ENCODE assay signal across 8 mouse cellular contexts in genomic region chr1:60667873-60668616, GRCm38 (mm10). TPM values are rescaled to one million over a fixed set of nuclear protein-coding genes. Genes with fewer than 3 reads are reported as not detected.
DNase-seq lines count a peak whose midpoint lies in the region; ATAC-seq and TF ChIP-seq lines count a peak whose summit lies in the region.

No protein-coding gene starts in this region.

- no peak for TF ChIP-seq CTCF in heart, adult 2 months (IDR thresholded peaks at IDR 0.05)
- no peak for TF ChIP-seq CTCF in thymus, adult 2 months (IDR thresholded peaks at IDR 0.05; ENCODE audit: borderline replicate concordance, control insufficient read depth, extremely low read depth, insufficient read depth, low read length, poor library complexity)

- peak; percentile 63 to 72 for DNase-seq in heart, adult 2 months
- no peak for DNase-seq in heart, embryonic 10.5 days (ENCODE audit: low spot score)
- DNase-seq in layer of hippocampus, postnatal 36 days, result peak; percentile 13 to 32
- DNase-seq in thymus, adult 2 months, result no peak

- peak overlapping the region; percentile 39 for H3K4me3 ChIP-seq in heart, adult 2 months
- H3K4me3 ChIP-seq in heart, embryonic 10.5 days, result no peak overlapping the region
- no peak overlapping the region for H3K4me3 ChIP-seq in forebrain, embryonic 12.5 days (replicated peaks)
- H3K4me3 ChIP-seq in hindbrain, embryonic 13.5 days, result no peak overlapping the region
- no peak overlapping the region for H3K4me3 ChIP-seq in midbrain, embryonic 15.5 days
- H3K4me3 ChIP-seq in thymus, adult 2 months (ENCODE audit: control insufficient read depth, insufficient read depth, low read length), result no peak overlapping the region

- TF ChIP-seq EP300 in heart, adult 2 months (IDR thresholded peaks at IDR 0.05; ENCODE audit: insufficient read depth, low read depth, low read length), result peak; percentile 71

- H3K27ac ChIP-seq in heart, adult 2 months, result peak overlapping the region; percentile 64
- H3K27ac ChIP-seq in heart, embryonic 10.5 days, result no peak overlapping the region
- 0 out of 2 replicates have a peak overlapping the region, but pooled peaks have one; percentile 26 for H3K27ac ChIP-seq in forebrain, embryonic 12.5 days
- H3K27ac ChIP-seq in hindbrain, embryonic 13.5 days, result peak overlapping the region; percentile 73
- H3K27ac ChIP-seq in midbrain, embryonic 15.5 days, result peak overlapping the region; percentile 9; the same call in 1 of the 2 replicates
- no peak overlapping the region for H3K27ac ChIP-seq in thymus, adult 2 months (ENCODE audit: control insufficient read depth, insufficient read depth, low read length)

- H3K9ac ChIP-seq in heart, adult 2 months (ENCODE audit: low read depth, low read length), result peak overlapping the region; percentile 13
- 0 out of 2 replicates have a peak overlapping the region, but pooled peaks have one; percentile 4 for H3K9ac ChIP-seq in forebrain, embryonic 12.5 days
- H3K9ac ChIP-seq in hindbrain, embryonic 13.5 days, result peak overlapping the region; percentile 62
- no peak overlapping the region for H3K9ac ChIP-seq in midbrain, embryonic 15.5 days

- no peak for TF ChIP-seq POLR2A in heart, adult 2 months (IDR thresholded peaks at IDR 0.05; ENCODE audit: insufficient read depth, low read depth, low read length)
- no peak for TF ChIP-seq POLR2A in thymus, adult 2 months (IDR thresholded peaks at IDR 0.05; ENCODE audit: control insufficient read depth, extremely low read depth, insufficient read depth, low read length, poor library complexity)

- WGBS in heart, adult 2 months, result 31% methylated on average over 17 of the region's 17 CpGs
- WGBS in heart, embryonic 10.5 days, result 71% methylated on average over 17 of the region's 17 CpGs
- 32% methylated on average over 17 of the region's 17 CpGs for WGBS in forebrain, embryonic 12.5 days
- WGBS in hindbrain, embryonic 13.5 days, result 46% methylated on average over 17 of the region's 17 CpGs
- 37% methylated on average over 17 of the region's 17 CpGs for WGBS in midbrain, embryonic 15.5 days
- 87% methylated on average over 17 of the region's 17 CpGs for WGBS in thymus, adult 2 months

- intact Hi-C loops in heart, adult 2 months (cut with DNase I), result loop anchor here (2.0 to 5.0 kb wide), 2 partner anchors 47 to 194 kb away; no protein-coding TSS in a partner anchor

- no peaks in the 10 kb centered on the region for H3K79me2 ChIP-seq in heart, adult 2 months (replicated peaks; ENCODE audit: control insufficient read depth, insufficient read depth, low read length)

- H3K9me3 ChIP-seq in heart, embryonic 10.5 days, result no peaks in the 10 kb centered on the region
- no peaks in the 10 kb centered on the region for H3K9me3 ChIP-seq in forebrain, embryonic 12.5 days
- no peaks in the 10 kb centered on the region for H3K9me3 ChIP-seq in hindbrain, embryonic 13.5 days
- no peaks in the 10 kb centered on the region for H3K9me3 ChIP-seq in midbrain, embryonic 15.5 days

- H3K27me3 ChIP-seq in heart, adult 2 months (ENCODE audit: control insufficient read depth, insufficient read depth, low read length), result no peaks in the 10 kb centered on the region
- no peaks in the 10 kb centered on the region for H3K27me3 ChIP-seq in heart, embryonic 10.5 days (ENCODE audit: insufficient read depth, poor library complexity, severe bottlenecking)
- no peaks in the 10 kb centered on the region for H3K27me3 ChIP-seq in forebrain, embryonic 12.5 days
- H3K27me3 ChIP-seq in hindbrain, embryonic 13.5 days, result no peaks in the 10 kb centered on the region
- H3K27me3 ChIP-seq in midbrain, embryonic 15.5 days (replicated peaks), result no peaks in the 10 kb centered on the region
- no peaks in the 10 kb centered on the region for H3K27me3 ChIP-seq in thymus, adult 2 months (ENCODE audit: control insufficient read depth, insufficient read depth, low read length)

- peaks cover 4% of the 10 kb centered on the region for H3K36me3 ChIP-seq in heart, adult 2 months (ENCODE audit: control insufficient read depth, insufficient read depth, low read length)
- H3K36me3 ChIP-seq in heart, embryonic 10.5 days, result no peaks in the 10 kb centered on the region
- H3K36me3 ChIP-seq in forebrain, embryonic 12.5 days (replicated peaks), result no peaks in the 10 kb centered on the region
- H3K36me3 ChIP-seq in hindbrain, embryonic 13.5 days, result no peaks in the 10 kb centered on the region
- H3K36me3 ChIP-seq in midbrain, embryonic 15.5 days (replicated peaks), result no peaks in the 10 kb centered on the region
- no peaks in the 10 kb centered on the region for H3K36me3 ChIP-seq in thymus, adult 2 months (ENCODE audit: control insufficient read depth, insufficient read depth, low read length)

- H3K4me2 ChIP-seq in forebrain, embryonic 12.5 days, result peak overlapping the region; percentile 35
- H3K4me2 ChIP-seq in hindbrain, embryonic 13.5 days, result peak overlapping the region; percentile 34
- H3K4me2 ChIP-seq in midbrain, embryonic 15.5 days, result peak overlapping the region; percentile 16

- H3K4me1 ChIP-seq in heart, adult 2 months (ENCODE audit: control insufficient read depth, insufficient read depth, low read length), result peaks cover 5% of the 10 kb centered on the region
- 0 out of 2 replicates have a peak, but pooled peaks cover 3% of the 10 kb centered on the region for H3K4me1 ChIP-seq in heart, embryonic 10.5 days
- peaks cover 8% of the 10 kb centered on the region for H3K4me1 ChIP-seq in forebrain, embryonic 12.5 days
- peaks cover 9% of the 10 kb centered on the region for H3K4me1 ChIP-seq in hindbrain, embryonic 13.5 days (replicated peaks)
- H3K4me1 ChIP-seq in midbrain, embryonic 15.5 days, result peaks cover 4% of the 10 kb centered on the region; the same call in 1 of the 2 replicates
- no peaks in the 10 kb centered on the region for H3K4me1 ChIP-seq in thymus, adult 2 months (replicated peaks; ENCODE audit: control insufficient read depth, insufficient read depth, low read length)

- ATAC-seq in forebrain, embryonic 12.5 days (ENCODE audit: low FRiP score), result no peak
- ATAC-seq in hindbrain, embryonic 13.5 days (ENCODE audit: low FRiP score), result peak; percentile 43; the same call in 1 of the 2 replicates
- peak; percentile 62; the same call in 1 of the 2 replicates for ATAC-seq in midbrain, embryonic 15.5 days (replicated peaks)
- no peak for ATAC-seq in granulocyte monocyte progenitor cell, adult 5-6 weeks (replicated peaks; ENCODE audit: poor library complexity, severe bottlenecking)

RNA-seq across cellular contexts. Expression of gene Cd28, which starts 48.6 kb away (rescaled TPM):
- 10 to 100 TPM; 11.8 to 15.6 TPM for total RNA-seq in heart, adult 2 months (2021)
- 1.2 and 2.4 TPM in 2 replicates for polyA plus RNA-seq in heart, adult 2 months (2012; rRNA removed)
- polyA plus RNA-seq in heart, embryonic 10.5 days (2016; fragmentation: Nextera tagmentation; extraction: Ambion mirVana), result 0.16 TPM in 2 replicates
- polyA plus RNA-seq in forebrain, embryonic 12.5 days (2016; fragmentation: Nextera tagmentation; extraction: Ambion mirVana), result 0.15 TPM in 2 replicates
- 0.10 and 0.19 TPM in 2 replicates for polyA plus RNA-seq in hindbrain, embryonic 13.5 days (2015; fragmentation: Nextera tagmentation; extraction: Ambion mirVana)
- total RNA-seq in layer of hippocampus, postnatal 36 days (2021), result under 1 TPM; 0.07 to 0.10 TPM
- polyA plus RNA-seq in midbrain, embryonic 15.5 days (2015; fragmentation: Nextera tagmentation; extraction: Ambion mirVana), result 0.13 and 0.27 TPM in 2 replicates
- polyA plus RNA-seq in thymus, adult 2 months (2012; rRNA removed), result 56.0 and 58.4 TPM in 2 replicates
- total RNA-seq in granulocyte monocyte progenitor cell, adult 5-6 weeks (2014; fragmentation: Nextera tagmentation), result 1.4 and 3.2 TPM in 2 replicates
- total RNA-seq in granulocyte monocyte progenitor cell, adult 5-6 weeks (2017), result 1.0 and 2.3 TPM in 2 replicates

Comparison
In these comparisons a context has a peak if more than half of its experiments do, and no peak if none do; other contexts are left out.
1. DNase-seq: peak in heart, adult 2 months (2 of 2) and layer of hippocampus, postnatal 36 days (2 of 2); none in heart, embryonic 10.5 days (single experiment) and thymus, adult 2 months (single experiment).
2. H3K27ac ChIP-seq: peak in heart, adult 2 months (single experiment), forebrain, embryonic 12.5 days (single experiment), hindbrain, embryonic 13.5 days (single experiment) and midbrain, embryonic 15.5 days (single experiment); none in heart, embryonic 10.5 days (single experiment) and thymus, adult 2 months (single experiment).
3. ATAC-seq: peak in hindbrain, embryonic 13.5 days (single experiment) and midbrain, embryonic 15.5 days (single experiment); none in forebrain, embryonic 12.5 days (single experiment) and granulocyte monocyte progenitor cell, adult 5-6 weeks (single experiment).
4. RNA of gene Cd28, which starts 48.6 kb away (polyA plus RNA-seq): 56.0 to 58.4 TPM in thymus, adult 2 months; 1.2 to 2.4 TPM in heart, adult 2 months, 0.16 TPM in heart, embryonic 10.5 days, 0.15 TPM in forebrain, embryonic 12.5 days, 0.13 to 0.27 TPM in midbrain, embryonic 15.5 days and 0.10 to 0.19 TPM in hindbrain, embryonic 13.5 days; every median in the first group is over 10 times any median in the second.
5. Peak in every context shown above with its lines, with median percentiles within 50 percentile points of each other: H3K4me2 ChIP-seq.